Mouse (Mus musculus) ZHBTc4 (cell line): ENCODE results near the gene Vegfb.
"Not testable (repeated sequence)": the region's sequence is repeated elsewhere in the genome, so short reads cannot be mapped to it uniquely, and the experiment has no call there.

ENCODE experiments used
- DNase-seq: peaks from one replicate; pipeline ENCODE4 v3.0.0-alpha.2; 2011; ENCODE audit warnings: low read depth, low spot score

Vegfb gene

GRCm38 (mm10) chr19:6992011-6992858 lies 4.8 kb upstream of the Vegfb start, which contains the start of gene Dnajc4:
Dnajc4 (minus strand) TSS chr19:6992572.
- DNase-seq = peak; percentile 99

DNA sequence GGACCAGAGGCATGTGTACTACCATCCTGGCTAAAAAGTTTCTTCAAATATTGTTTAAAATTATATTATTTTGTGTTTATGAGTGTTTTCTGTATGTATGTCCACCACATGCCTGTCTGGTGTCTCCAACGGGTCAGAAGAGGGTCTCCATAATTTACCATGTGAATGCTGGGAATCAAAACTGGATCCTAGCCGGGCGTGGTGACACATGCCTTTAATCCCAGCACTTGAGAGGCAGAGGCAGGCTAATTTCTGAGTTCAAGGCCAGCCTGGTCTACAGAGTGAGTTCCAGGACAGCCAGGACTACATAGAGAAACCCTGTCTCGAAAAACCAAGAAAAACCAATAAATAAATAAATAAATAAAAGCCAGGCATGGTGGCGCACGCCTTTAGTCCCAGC lies 3.7 kb upstream of the Vegfb start:
- not testable (repeated sequence) for DNase-seq

DNA sequence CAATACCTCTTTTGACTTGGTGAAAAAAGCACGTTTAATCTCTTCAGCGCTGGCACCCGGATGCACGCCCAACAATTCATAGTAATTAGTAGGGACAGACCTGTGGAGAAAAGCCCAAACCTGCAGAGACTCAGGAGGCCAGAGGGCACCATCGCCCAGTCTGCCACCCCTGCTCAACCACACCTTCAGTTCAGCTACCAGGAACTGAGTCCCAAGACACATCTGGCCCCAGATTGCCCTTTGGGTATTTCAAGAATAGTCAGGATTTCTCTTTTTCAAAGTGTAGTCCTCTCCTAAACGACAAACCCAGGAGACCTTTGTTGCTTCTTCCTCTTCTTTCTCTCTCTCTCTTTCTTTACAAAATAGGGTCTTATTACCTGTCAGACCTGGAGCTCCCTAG lies 3.3 kb upstream of the Vegfb start:
- DNase-seq = no peak

DNA sequence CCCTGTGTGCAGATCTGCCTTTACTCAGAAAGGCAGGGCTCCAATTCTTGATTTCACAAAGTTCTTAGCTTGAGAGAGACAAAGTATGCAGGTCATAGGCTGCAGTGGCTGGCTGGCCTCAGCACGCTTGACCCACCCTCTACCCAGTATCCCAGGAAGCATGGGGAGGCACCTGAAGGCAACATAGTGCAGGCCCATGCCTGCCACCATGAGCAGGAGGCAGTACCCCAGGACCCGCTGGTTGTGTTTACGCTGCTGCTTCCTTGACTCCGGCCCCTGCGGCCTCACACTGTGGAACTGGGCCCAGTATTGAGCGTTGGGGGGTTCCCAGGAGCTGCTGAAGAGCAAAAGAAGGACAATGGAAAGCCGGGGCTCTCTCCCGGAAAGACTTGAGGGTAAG lies 1.8 kb upstream of the Vegfb start:
- no peak for DNase-seq

DNA sequence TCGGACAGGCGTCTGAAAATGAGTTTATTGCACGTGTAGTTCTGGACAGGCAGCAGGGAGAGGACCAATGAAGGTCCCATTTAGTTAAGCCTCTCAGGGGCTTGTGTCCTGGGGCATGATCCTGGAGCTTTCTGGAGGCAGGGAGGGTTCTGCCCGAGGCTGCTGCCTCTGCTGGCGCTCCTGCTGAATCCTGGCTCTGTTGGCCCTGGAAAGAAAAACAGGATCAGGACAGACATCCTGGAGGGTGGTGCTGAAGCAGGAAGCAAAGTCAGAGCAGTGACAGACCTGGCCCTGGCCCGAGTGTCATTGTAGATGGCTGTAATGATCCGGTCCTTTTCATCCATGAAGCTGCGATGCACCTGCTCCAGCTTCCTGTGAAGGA lies 444 bp upstream of the Vegfb start:
- peak; percentile 43 for DNase-seq

GRCm38 (mm10) chr19:6985951-6986708 lies 1.3 kb downstream of the Vegfb start:
- DNase-seq = no peak

DNA sequence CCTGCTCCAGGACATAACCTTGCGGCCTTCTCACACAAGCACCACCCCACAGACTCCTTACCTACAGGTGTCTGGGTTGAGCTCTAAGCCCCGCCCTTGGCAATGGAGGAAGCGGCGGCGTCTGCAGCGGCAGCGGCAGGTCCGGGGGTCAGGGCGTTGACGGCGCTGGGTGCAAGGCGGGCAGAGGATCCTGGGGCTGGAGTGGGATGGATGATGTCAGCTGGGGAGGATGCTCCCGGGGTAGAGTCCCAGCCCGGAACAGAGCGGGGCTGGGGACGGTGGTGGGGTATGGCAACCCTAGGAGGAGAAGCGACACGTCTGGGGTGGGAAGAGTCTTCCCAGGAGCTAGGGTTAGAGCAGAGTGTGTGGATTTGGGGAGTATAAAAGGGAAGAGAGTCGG lies 2.2 kb downstream of the Vegfb start:
- DNase-seq = peak; percentile 46

DNA sequence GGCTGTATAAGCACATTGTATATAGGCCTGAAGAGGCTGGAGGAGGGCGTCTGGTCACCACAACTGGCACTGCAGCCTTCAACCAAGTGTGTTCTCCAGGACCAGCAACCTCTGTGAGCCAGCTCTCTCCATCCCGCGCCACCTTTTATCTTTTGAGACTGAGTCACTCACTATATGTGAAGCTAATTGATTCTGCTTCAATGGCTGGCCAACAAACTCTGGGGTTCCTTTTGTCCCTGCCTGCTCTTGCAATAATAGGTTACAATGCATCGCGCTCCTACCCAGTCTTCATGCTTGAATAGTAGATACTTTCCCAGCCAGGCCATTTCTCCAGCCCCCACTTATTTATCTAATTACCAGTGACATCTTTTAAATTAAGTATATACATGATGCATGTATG lies 3.8 kb downstream of the Vegfb start:
- DNase-seq = no peak

DNA sequence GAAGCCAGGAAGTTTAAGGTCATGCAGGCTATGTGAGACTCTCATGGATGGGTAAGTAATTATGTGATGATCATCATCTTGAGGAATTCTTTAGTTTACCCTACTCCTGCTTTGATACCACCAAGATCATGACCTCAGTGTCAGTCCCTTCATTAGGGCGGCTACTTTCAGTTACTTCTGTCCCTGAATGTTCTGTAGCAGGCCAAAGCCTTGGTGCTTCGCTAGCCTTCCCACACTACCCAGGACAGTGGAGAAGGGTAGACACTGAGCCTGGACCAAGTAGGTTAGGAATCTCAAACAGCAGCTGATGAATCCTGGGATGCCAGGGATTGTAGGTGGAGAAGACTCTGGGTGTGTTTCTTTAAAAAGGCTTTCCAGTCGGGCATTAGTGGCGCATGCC lies 6.0 kb downstream of the Vegfb start:
- no peak for DNase-seq

DNA sequence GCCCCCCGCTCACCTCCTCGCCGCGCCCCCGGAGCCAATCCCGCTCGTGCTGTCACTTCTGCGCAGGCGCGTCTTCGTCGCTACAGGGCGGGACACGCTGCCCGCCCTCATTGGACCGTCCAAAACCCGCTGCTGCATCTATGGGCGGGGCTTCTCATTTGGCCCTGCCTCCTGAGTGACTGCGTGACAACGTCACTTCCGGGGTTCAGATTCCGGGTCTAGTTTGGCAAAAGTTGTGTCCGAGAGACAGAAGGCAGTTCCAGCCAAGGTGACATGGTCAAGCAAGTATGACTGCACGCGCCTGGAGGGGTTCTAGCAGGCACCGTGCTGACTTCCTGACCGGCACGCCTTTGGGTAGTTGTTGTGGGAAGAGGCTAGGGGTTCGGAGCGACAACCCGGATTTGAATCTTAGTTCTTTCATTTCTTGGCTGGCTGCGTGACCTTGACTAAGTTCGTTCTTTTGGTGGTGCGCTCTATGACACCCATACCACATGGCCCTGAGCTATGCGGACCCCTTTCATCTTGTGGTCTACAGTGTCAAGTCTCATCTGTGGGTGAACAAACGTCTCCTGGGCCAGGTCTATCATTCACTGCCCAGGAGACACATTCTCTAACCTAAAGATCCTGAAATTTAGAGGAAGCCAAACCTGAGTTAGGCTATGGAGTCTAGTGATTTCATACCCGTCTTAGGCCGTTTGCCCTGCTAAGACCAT lies 6.9 kb downstream of the Vegfb start, which contains the start of gene Fkbp2:
Gene Fkbp2 (minus strand): TSS at position 121 of the 713 bp plus-strand sequence.
- peak; percentile 99 for DNase-seq

- DNase-seq = peak; percentile 100
Measured at GRCm38 (mm10) chr19:6979486-6980380, 7.7 kb downstream of the Vegfb start.

- no peak for DNase-seq
Measured at GRCm38 (mm10) chr19:6979001-6979479, 8.4 kb downstream of the Vegfb start.

DNA sequence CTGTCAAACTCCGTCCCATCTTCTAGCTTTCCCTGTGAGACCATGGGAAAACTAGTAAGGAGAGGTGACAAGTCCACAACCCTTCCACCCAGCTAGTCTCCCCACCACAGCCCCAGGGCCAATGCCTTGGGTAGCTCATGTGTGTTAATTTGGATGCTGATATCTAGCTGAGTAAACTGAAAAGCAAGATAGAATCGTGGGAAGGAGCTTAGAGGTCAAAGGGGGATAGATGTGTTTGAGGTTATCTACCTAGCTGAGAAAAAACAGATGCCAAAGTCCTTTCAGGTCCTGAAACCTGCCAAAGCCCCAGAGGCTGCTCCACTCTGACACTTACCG lies 8.8 kb downstream of the Vegfb start:
- DNase-seq = no peak

- DNase-seq = no peak
Measured at GRCm38 (mm10) chr19:6977759-6978638, 9.5 kb downstream of the Vegfb start.

DNA sequence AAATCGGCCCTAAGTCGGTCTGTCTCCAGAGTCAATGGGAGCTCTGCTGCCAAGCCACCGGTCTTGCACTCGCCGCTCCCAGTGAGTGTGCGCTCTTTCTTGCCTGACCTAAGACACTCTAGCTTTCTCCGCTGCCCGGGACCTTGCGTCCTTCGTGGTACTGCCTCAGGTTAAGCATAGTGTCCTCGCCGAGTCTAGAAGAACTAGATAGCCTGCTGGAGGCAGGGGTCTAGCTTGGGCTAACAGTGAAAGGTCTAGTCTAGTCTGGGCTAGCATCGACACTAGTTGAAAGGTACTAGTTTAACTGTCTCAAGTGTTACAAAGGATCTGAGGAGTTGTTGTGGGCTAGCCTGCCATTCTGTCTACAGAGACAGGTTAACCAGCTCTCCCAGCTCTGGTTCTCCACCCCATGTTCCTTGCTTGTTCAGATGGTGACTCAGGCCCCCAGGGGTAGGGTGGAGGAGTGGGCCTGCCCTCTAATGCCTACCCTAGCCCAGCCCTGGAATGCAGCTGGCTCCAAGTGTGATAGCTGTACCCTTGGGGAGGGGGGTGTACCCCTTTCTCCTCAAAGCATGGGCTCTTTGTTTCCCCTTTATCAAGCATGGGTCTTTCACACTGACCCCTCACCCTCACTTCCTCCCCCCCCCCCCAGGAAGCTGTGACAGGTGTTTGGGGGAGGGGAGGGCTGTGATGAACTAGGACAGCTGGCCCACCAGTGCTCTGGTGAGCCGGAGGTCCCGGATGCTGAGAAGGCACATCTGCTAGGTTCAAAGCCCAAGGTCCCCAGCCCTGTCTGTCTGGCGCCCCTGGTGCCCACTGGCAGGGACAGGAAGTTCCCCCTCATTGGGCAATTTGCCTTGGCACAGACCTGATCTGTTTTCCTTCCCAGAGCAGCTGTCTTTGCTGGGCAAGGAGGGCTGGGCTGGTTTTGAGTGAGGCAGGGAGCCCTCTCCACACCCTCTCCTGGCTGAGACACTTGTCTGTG lies 11.6 kb downstream of the Vegfb start, which contains the start of gene Plcb3:
Gene Plcb3 (minus strand): TSS at position 934 of the 985 bp plus-strand sequence.
- DNase-seq = peak; percentile 48

GRCm38 (mm10) chr19:6974211-6975205 lies 12.9 kb downstream of the Vegfb start, which contains the start of gene Ppp1r14b:
Ppp1r14b (plus strand) TSS chr19:6974968.
- DNase-seq = peak; percentile 96

- DNase-seq = no peak
Measured at GRCm38 (mm10) chr19:6973581-6974190, 13.8 kb downstream of the Vegfb start.
